Mouse (Mus musculus): ENCODE results near the gene Zfp408. TPM values are rescaled to one million over a fixed set of nuclear protein-coding genes. Genes with fewer than 3 reads are reported as not detected.

Zfp408 gene
- total and polyA plus RNA-seq, 2 experiments from 2014 or later, result 8.7 to 30.7 TPM

GRCm38 (mm10) chr2:91651458-91652258 lies 2.1 kb upstream of the Zfp408 start:
- Histone ChIP-seq H3K27me3 (ENCODE audit: insufficient read depth, low read length) (no peaks in the 10 kb centered on the region), H3K36me3 (ENCODE audit: insufficient read depth) (peaks cover 55% of the 10 kb centered on the region), H3K4me1 (ENCODE audit: insufficient read depth) (peaks cover 9% of the 10 kb centered on the region; the same call in 1 of the 2 replicates), H3K9ac (no peak overlapping the region), H3K27ac (ENCODE audit: low read depth, low read length) (no peak overlapping the region), H3K9me3 (ENCODE audit: low read length) (no peaks in the 10 kb centered on the region), H3K4me3 (ENCODE audit: low read depth, low read length) (no peak overlapping the region), H3K4me2 (ENCODE audit: low read depth) (no peak overlapping the region)
- TF ChIP-seq CTCF (IDR thresholded peaks at IDR 0.05; ENCODE audit: low read depth), result no peak
- ATAC-seq (no peak), DNase-seq (no peak)
- WGBS, result 91% methylated on average over 14 of the region's 14 CpGs

- 21% methylated on average over 16 of the region's 16 CpGs for WGBS
- H3K9ac ChIP-seq, result peak overlapping the region; percentile 74
- H3K4me3 ChIP-seq (ENCODE audit: low read depth, low read length), result peak overlapping the region; percentile 68
- no peak for TF ChIP-seq CTCF (IDR thresholded peaks at IDR 0.05; ENCODE audit: low read depth)
- H3K27ac ChIP-seq (ENCODE audit: low read depth, low read length), result peak overlapping the region; percentile 79
- no peak for DNase-seq
- H3K4me1 ChIP-seq (ENCODE audit: insufficient read depth), result peaks cover 9% of the 10 kb centered on the region; the same call in 1 of the 2 replicates
- H3K36me3 ChIP-seq (ENCODE audit: insufficient read depth), result peaks cover 56% of the 10 kb centered on the region
- peak overlapping the region; percentile 82 for H3K4me2 ChIP-seq (ENCODE audit: low read depth)
- no peaks in the 10 kb centered on the region for H3K9me3 ChIP-seq (ENCODE audit: low read length)
- ATAC-seq, result peak; percentile 48
- no peaks in the 10 kb centered on the region for H3K27me3 ChIP-seq (ENCODE audit: insufficient read depth, low read length)
These were observed 887 bp upstream of the Zfp408 start for GRCm38 (mm10) chr2:91650360-91650995.

DNA sequence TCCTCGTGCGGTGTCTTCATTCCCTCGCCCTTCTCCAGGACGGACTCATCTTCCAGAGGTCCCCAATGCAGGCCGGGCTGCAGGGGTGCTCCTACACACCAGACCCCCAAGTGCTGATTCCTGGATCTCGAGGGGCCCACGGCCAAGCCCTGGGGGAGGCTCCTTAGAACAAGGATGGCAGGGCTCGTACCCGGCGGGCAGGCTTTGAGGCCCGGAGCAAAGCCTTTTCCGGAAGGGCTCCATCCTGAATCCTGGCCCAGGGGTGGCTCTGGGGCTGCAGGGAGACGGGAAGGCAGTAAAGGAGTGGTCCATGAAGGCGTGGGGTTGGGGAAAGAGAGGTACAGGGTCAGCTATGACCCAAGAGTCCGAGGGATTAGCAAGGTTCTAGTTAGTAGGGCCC lies 439 bp downstream of the Zfp408 start:
- DNase-seq, result no peak
- H3K27ac ChIP-seq (ENCODE audit: low read depth, low read length), result peak overlapping the region; percentile 90; the same call in 1 of the 2 replicates
- 4% methylated on average over 15 of the region's 15 CpGs for WGBS

GRCm38 (mm10) chr2:91646733-91647132 lies 2.9 kb downstream of the Zfp408 start:
- DNase-seq, result peak; percentile 73
- Histone ChIP-seq H3K4me3 (ENCODE audit: low read depth, low read length) (no peak overlapping the region), H3K36me3 (ENCODE audit: insufficient read depth) (peaks cover 51% of the 10 kb centered on the region), H3K4me2 (ENCODE audit: low read depth) (no peak overlapping the region), H3K4me1 (ENCODE audit: insufficient read depth) (peaks cover 9% of the 10 kb centered on the region; the same call in 1 of the 2 replicates), H3K27me3 (ENCODE audit: insufficient read depth, low read length) (no peaks in the 10 kb centered on the region), H3K27ac (ENCODE audit: low read depth, low read length) (no peak overlapping the region), H3K9ac (no peak overlapping the region), H3K9me3 (ENCODE audit: low read length) (no peaks in the 10 kb centered on the region)
- no peak for ATAC-seq
- peak; percentile 79 for TF ChIP-seq CTCF (IDR thresholded peaks at IDR 0.05; ENCODE audit: low read depth)
- 32% methylated on average over 1 of the region's 1 CpGs for WGBS

More for the DNA sequence above, 439 bp downstream of the Zfp408 start:
- peak overlapping the region; percentile 82 for H3K4me2 ChIP-seq (ENCODE audit: low read depth)
- no peak; the same call in 1 of the 2 replicates for ATAC-seq
- H3K4me3 ChIP-seq (ENCODE audit: low read depth, low read length), result peak overlapping the region; percentile 68
- no peak for TF ChIP-seq CTCF (IDR thresholded peaks at IDR 0.05; ENCODE audit: low read depth)
- peak overlapping the region; percentile 79 for H3K9ac ChIP-seq
- no peaks in the 10 kb centered on the region for H3K27me3 ChIP-seq (ENCODE audit: insufficient read depth, low read length)
- H3K4me1 ChIP-seq (ENCODE audit: insufficient read depth), result peaks cover 9% of the 10 kb centered on the region; the same call in 1 of the 2 replicates
- peaks cover 56% of the 10 kb centered on the region for H3K36me3 ChIP-seq (ENCODE audit: insufficient read depth)
- no peaks in the 10 kb centered on the region for H3K9me3 ChIP-seq (ENCODE audit: low read length)

DNA sequence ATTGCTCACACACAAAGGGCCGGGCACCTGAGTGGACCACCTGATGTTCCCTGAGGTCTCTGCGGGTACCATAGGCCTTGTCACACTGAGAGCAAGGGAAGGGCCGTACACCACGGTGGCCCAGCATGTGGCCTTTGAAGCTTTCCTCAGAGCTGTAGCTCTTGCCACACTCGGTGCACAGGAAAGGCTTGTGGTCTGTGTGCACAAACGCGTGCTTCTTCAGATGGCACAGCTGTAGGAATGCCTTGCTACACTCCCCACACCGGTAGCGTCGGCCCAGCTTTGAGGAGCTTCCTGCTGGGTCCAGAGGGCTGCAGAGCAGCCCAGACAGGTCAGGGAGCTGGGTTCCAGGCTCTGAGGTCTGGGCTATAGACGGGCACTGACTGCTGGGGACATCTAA lies 3.8 kb downstream of the Zfp408 start:
- no peaks in the 10 kb centered on the region for H3K9me3 ChIP-seq (ENCODE audit: low read length)
- no peak overlapping the region for H3K9ac ChIP-seq
- DNase-seq (no peak), ATAC-seq (no peak)
- no peaks in the 10 kb centered on the region for H3K27me3 ChIP-seq (ENCODE audit: insufficient read depth, low read length)
- H3K4me3 ChIP-seq (ENCODE audit: low read depth, low read length), result no peak overlapping the region
- peaks cover 49% of the 10 kb centered on the region for H3K36me3 ChIP-seq (ENCODE audit: insufficient read depth)
- 97% methylated on average over 11 of the region's 11 CpGs for WGBS
- no peak overlapping the region for H3K4me2 ChIP-seq (ENCODE audit: low read depth)
- TF ChIP-seq CTCF (IDR thresholded peaks at IDR 0.05; ENCODE audit: low read depth), result no peak
- H3K27ac ChIP-seq (ENCODE audit: low read depth, low read length), result no peak overlapping the region
- H3K4me1 ChIP-seq (ENCODE audit: insufficient read depth), result peaks cover 5% of the 10 kb centered on the region; the same call in 1 of the 2 replicates

DNA sequence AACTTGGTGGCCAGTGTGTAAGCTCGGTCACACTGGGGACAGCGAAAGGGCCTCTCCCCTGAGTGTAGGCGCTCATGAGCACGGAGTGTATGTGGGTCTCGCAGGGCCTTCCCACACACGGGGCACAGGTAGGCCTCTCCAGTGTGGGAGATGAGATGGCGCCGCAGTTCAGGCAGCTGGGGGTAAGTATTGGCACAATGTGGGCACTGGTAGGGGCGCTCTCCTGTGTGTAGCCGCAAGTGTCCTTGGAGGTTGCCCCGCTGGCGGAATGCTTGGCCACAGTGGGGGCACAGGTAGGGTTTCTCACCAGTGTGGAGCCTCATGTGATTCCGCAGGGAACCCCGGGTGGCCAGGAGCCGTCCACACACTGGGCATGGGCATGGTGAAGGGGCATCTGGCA lies 4.2 kb downstream of the Zfp408 start:
- 96% methylated on average over 15 of the region's 15 CpGs for WGBS
- Histone ChIP-seq H3K27ac (ENCODE audit: low read depth, low read length) (no peak overlapping the region), H3K9me3 (ENCODE audit: low read length) (no peaks in the 10 kb centered on the region), H3K4me3 (ENCODE audit: low read depth, low read length) (no peak overlapping the region), H3K4me2 (ENCODE audit: low read depth) (no peak overlapping the region), H3K36me3 (ENCODE audit: insufficient read depth) (peaks cover 49% of the 10 kb centered on the region), H3K9ac (no peak overlapping the region), H3K4me1 (ENCODE audit: insufficient read depth) (peaks cover 3% of the 10 kb centered on the region; the same call in 1 of the 2 replicates), H3K27me3 (ENCODE audit: insufficient read depth, low read length) (no peaks in the 10 kb centered on the region)
- DNase-seq, result no peak
- ATAC-seq, result no peak
- TF ChIP-seq CTCF (IDR thresholded peaks at IDR 0.05; ENCODE audit: low read depth), result no peak

- no peak for TF ChIP-seq CTCF (IDR thresholded peaks at IDR 0.05; ENCODE audit: low read depth)
- DNase-seq (no peak), ATAC-seq (no peak)
- Histone ChIP-seq H3K4me1 (ENCODE audit: insufficient read depth) (peaks cover 3% of the 10 kb centered on the region; the same call in 1 of the 2 replicates), H3K27ac (ENCODE audit: low read depth, low read length) (no peak overlapping the region), H3K36me3 (ENCODE audit: insufficient read depth) (peaks cover 49% of the 10 kb centered on the region), H3K9ac (no peak overlapping the region), H3K27me3 (ENCODE audit: insufficient read depth, low read length) (no peaks in the 10 kb centered on the region), H3K9me3 (ENCODE audit: low read length) (no peaks in the 10 kb centered on the region), H3K4me3 (ENCODE audit: low read depth, low read length) (no peak overlapping the region), H3K4me2 (ENCODE audit: low read depth) (no peak overlapping the region)
- 92% methylated on average over 11 of the region's 11 CpGs for WGBS
These were observed 5.6 kb downstream of the Zfp408 start for GRCm38 (mm10) chr2:91644021-91644420.
